Mouse (Mus musculus): ENCODE data around the gene Cmas. TPM values are rescaled to one million over a fixed set of nuclear protein-coding genes. Genes with fewer than 3 reads are reported as not detected.

Gene Cmas
- polyA plus RNA-seq, 1 experiment from 2014 or later, result 145 TPM

DNA sequence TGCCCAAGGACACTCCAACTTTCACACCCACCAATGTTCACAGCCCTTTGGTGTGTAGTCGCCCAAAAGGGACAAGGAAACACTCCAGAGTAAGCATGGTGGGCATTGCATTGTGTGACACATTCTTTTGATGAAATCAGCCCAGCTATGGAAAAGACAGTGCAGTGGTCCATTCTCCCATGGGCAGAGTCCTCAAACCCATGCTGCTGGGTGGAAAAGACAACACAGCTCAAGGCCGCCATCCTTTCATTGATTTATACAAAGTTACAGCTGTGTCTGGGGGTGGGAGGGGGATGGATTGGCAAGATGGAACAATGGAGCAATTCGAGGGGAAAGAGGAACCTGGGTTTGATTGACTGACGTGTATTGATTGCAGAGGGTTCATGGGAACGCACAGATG lies 56.5 kb downstream of the Cmas start:
- Histone ChIP-seq H3K27ac (ENCODE audit: low read length) (no peak overlapping the region), H3K4me2 (ENCODE audit: low read depth, low read length) (no peak overlapping the region), H3K9me3 (ENCODE audit: control insufficient read depth, low read length) (no peaks in the 10 kb centered on the region), H3K4me3 (ENCODE audit: low read length) (no peak overlapping the region), H3K4me1 (ENCODE audit: control insufficient read depth, insufficient read depth, low read length) (peaks cover 6% of the 10 kb centered on the region; the same call in 1 of the 2 replicates), H3K9ac (ENCODE audit: low read depth, low read length) (no peak overlapping the region), H3K27me3 (replicated peaks; ENCODE audit: control insufficient read depth, insufficient read depth, low read length) (no peaks in the 10 kb centered on the region), H3K36me3 (ENCODE audit: control insufficient read depth, insufficient read depth, low read length) (no peaks in the 10 kb centered on the region)
- ATAC-seq, result no peak
- 76% methylated on average over 5 of the region's 5 CpGs for WGBS

DNA sequence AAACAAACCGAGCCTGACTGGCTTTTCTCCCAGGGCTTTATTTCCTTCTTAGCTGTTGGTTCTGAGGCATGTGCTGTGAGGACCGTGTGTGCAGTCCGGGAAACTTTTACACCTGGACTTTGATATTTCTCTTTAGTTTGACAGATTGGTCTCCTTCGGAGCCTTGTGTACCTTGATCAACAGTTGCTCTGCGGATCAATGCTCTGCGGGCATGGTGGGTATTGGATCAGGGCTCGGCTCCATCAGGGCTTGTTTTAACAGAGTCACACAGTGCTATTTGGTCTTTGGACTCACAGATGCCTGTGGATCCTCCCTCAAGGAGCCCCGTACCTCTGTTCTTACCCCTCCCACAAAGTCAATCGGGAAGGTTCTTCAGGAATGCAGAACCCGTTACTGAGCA lies 57.5 kb downstream of the Cmas start:
- ATAC-seq, result peak; percentile 73
- 0 out of 2 replicates have a peak overlapping the region, but pooled peaks have one; percentile 55 for H3K9ac ChIP-seq (ENCODE audit: low read depth, low read length)
- no peaks in the 10 kb centered on the region for H3K36me3 ChIP-seq (ENCODE audit: control insufficient read depth, insufficient read depth, low read length)
- H3K9me3 ChIP-seq (ENCODE audit: control insufficient read depth, low read length), result no peaks in the 10 kb centered on the region
- peak overlapping the region; percentile 46 for H3K4me3 ChIP-seq (ENCODE audit: low read length)
- 40% methylated on average over 10 of the region's 10 CpGs for WGBS
- H3K27ac ChIP-seq (ENCODE audit: low read length), result no peak overlapping the region
- peaks cover 6% of the 10 kb centered on the region; the same call in 1 of the 2 replicates for H3K4me1 ChIP-seq (ENCODE audit: control insufficient read depth, insufficient read depth, low read length)
- peak overlapping the region; percentile 74 for H3K4me2 ChIP-seq (ENCODE audit: low read depth, low read length)
- no peaks in the 10 kb centered on the region for H3K27me3 ChIP-seq (replicated peaks; ENCODE audit: control insufficient read depth, insufficient read depth, low read length)

- ATAC-seq, result peak; percentile 69
- no peaks in the 10 kb centered on the region for H3K9me3 ChIP-seq (ENCODE audit: control insufficient read depth, low read length)
- 3% methylated on average over 15 of the region's 15 CpGs for WGBS
- peak overlapping the region; percentile 74 for H3K4me2 ChIP-seq (ENCODE audit: low read depth, low read length)
- no peaks in the 10 kb centered on the region for H3K27me3 ChIP-seq (replicated peaks; ENCODE audit: control insufficient read depth, insufficient read depth, low read length)
- H3K27ac ChIP-seq (ENCODE audit: low read length), result 0 out of 2 replicates have a peak overlapping the region, but pooled peaks have one; percentile 33
- H3K36me3 ChIP-seq (ENCODE audit: control insufficient read depth, insufficient read depth, low read length), result no peaks in the 10 kb centered on the region
- H3K4me1 ChIP-seq (ENCODE audit: control insufficient read depth, insufficient read depth, low read length), result peaks cover 6% of the 10 kb centered on the region; the same call in 1 of the 2 replicates
- H3K9ac ChIP-seq (ENCODE audit: low read depth, low read length), result peak overlapping the region; percentile 55
- peak overlapping the region; percentile 46 for H3K4me3 ChIP-seq (ENCODE audit: low read length)
These were observed 58.0 kb downstream of the Cmas start for GRCm38 (mm10) chr6:142814495-142814921.

DNA sequence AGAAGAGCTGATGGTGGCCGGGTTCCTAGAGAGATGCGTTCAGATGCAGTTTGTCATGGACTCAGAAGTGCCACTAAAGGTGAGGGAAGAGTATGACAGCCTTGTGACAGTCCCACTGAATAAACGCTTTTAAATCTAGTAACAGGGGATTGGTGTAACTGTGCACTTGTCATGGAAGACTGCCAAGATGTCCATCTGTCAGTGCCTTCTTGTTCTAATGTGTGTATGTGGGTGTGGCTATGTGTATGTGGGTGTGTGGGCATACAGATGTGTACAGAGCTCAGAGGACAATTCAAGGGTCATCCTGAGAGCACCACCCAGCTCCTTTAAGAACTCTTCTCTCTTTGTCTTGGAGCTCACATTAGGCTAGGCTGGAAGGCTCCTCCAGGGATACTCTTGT lies 59.0 kb downstream of the Cmas start:
- Histone ChIP-seq H3K27me3 (replicated peaks; ENCODE audit: control insufficient read depth, insufficient read depth, low read length) (no peaks in the 10 kb centered on the region), H3K27ac (ENCODE audit: low read length) (no peak overlapping the region), H3K4me1 (ENCODE audit: control insufficient read depth, insufficient read depth, low read length) (peaks cover 6% of the 10 kb centered on the region; the same call in 1 of the 2 replicates), H3K4me2 (ENCODE audit: low read depth, low read length) (no peak overlapping the region), H3K9ac (ENCODE audit: low read depth, low read length) (no peak overlapping the region), H3K36me3 (ENCODE audit: control insufficient read depth, insufficient read depth, low read length) (no peaks in the 10 kb centered on the region), H3K4me3 (ENCODE audit: low read length) (no peak overlapping the region), H3K9me3 (ENCODE audit: control insufficient read depth, low read length) (no peaks in the 10 kb centered on the region)
- ATAC-seq, result no peak
- 78% methylated on average over 3 of the region's 3 CpGs for WGBS

GRCm38 (mm10) chr6:142818306-142818705 lies 61.8 kb downstream of the Cmas start:
- no peak overlapping the region for H3K4me2 ChIP-seq (ENCODE audit: low read depth, low read length)
- H3K4me3 ChIP-seq (ENCODE audit: low read length), result no peak overlapping the region
- H3K9me3 ChIP-seq (ENCODE audit: control insufficient read depth, low read length), result no peaks in the 10 kb centered on the region
- H3K4me1 ChIP-seq (ENCODE audit: control insufficient read depth, insufficient read depth, low read length), result peaks cover 6% of the 10 kb centered on the region; the same call in 1 of the 2 replicates
- no peak overlapping the region for H3K27ac ChIP-seq (ENCODE audit: low read length)
- no peaks in the 10 kb centered on the region for H3K27me3 ChIP-seq (replicated peaks; ENCODE audit: control insufficient read depth, insufficient read depth, low read length)
- no peaks in the 10 kb centered on the region for H3K36me3 ChIP-seq (ENCODE audit: control insufficient read depth, insufficient read depth, low read length)
- no peak for ATAC-seq
- WGBS, result 93% methylated on average over 10 of the region's 10 CpGs
- H3K9ac ChIP-seq (ENCODE audit: low read depth, low read length), result no peak overlapping the region

GRCm38 (mm10) chr6:142823008-142823787 lies 66.7 kb downstream of the Cmas start:
- Histone ChIP-seq H3K4me1 (ENCODE audit: control insufficient read depth, insufficient read depth, low read length) (no peaks in the 10 kb centered on the region), H3K27ac (ENCODE audit: low read length) (no peak overlapping the region), H3K9me3 (ENCODE audit: control insufficient read depth, low read length) (no peaks in the 10 kb centered on the region), H3K36me3 (ENCODE audit: control insufficient read depth, insufficient read depth, low read length) (no peaks in the 10 kb centered on the region), H3K9ac (ENCODE audit: low read depth, low read length) (no peak overlapping the region), H3K4me3 (ENCODE audit: low read length) (no peak overlapping the region), H3K4me2 (ENCODE audit: low read depth, low read length) (no peak overlapping the region), H3K27me3 (replicated peaks; ENCODE audit: control insufficient read depth, insufficient read depth, low read length) (no peaks in the 10 kb centered on the region)
- ATAC-seq, result no peak
- WGBS, result 44% methylated on average over 5 of the region's 5 CpGs

Other genes starting within 250 kb of the Cmas start
- 80.5 and 93.6 TPM in 2 replicates for gene Ldhb, start 248.7 kb upstream of the Cmas start, polyA plus RNA-seq (2015; fragmentation: Nextera tagmentation; extraction: Ambion mirVana)
- gene Kcnj8, start 185.1 kb upstream of the Cmas start, polyA plus RNA-seq (2015; fragmentation: Nextera tagmentation; extraction: Ambion mirVana), result 30.1 and 35.7 TPM in 2 replicates
- gene Abcc9, start 54.4 kb upstream of the Cmas start, polyA plus RNA-seq (2015; fragmentation: Nextera tagmentation; extraction: Ambion mirVana), result 7.6 and 7.8 TPM in 2 replicates
- 49.8 and 76.7 TPM in 2 replicates for gene Sult6b2, start 47.8 kb downstream of the Cmas start, polyA plus RNA-seq (2015; fragmentation: Nextera tagmentation; extraction: Ambion mirVana)
- gene St8sia1, start 207.8 kb downstream of the Cmas start, polyA plus RNA-seq (2015; fragmentation: Nextera tagmentation; extraction: Ambion mirVana), result 1.4 and 1.6 TPM in 2 replicates